Mouse (Mus musculus) heart, embryonic 15.5 days (tissue): ENCODE data around the gene Ino80e. TPM values are rescaled to one million over a fixed set of nuclear protein-coding genes. Genes with fewer than 3 reads are reported as not detected.
A peak's percentile ranks its signal among the peaks of the same experiment; 100 is the strongest.

Source experiments
- ATAC-seq: fragments of 200-750 bp; cut with Nextera tagmentation; replicated peaks from 2 replicates; pipeline ENCODE4 v1.8.0; 2017; ENCODE audit warnings: low read depth, moderate TSS enrichment; ENCODE audit not compliant: insufficient number of reproducible peaks, insufficient read depth, low FRiP score
- H3K27ac ChIP-seq: fragments of 300-500 bp; sonication (generic); 2 replicates; pipeline ENCODE4 v1.5.1; 2015; ENCODE audit warnings: mild to moderate bottlenecking, inconsistent platforms
- H3K27me3 ChIP-seq: fragments of 300-500 bp; sonication (generic); 2 replicates; pipeline ENCODE4 v1.6.1; 2015; ENCODE audit warnings: inconsistent platforms
- H3K36me3 ChIP-seq: fragments of 300-500 bp; sonication (generic); 2 replicates; pipeline ENCODE4 v1.6.1; 2015; ENCODE audit warnings: mild to moderate bottlenecking, inconsistent platforms
- H3K4me1 ChIP-seq: fragments of 300-500 bp; sonication (generic); replicated peaks from 2 replicates; pipeline ENCODE4 v1.6.1; 2015; ENCODE audit warnings: inconsistent platforms
- H3K4me2 ChIP-seq: fragments of 300-500 bp; sonication (generic); 2 replicates; pipeline ENCODE4 v1.6.1; 2015; ENCODE audit warnings: inconsistent platforms, mild to moderate bottlenecking, moderate library complexity
- H3K4me3 ChIP-seq: fragments of 300-500 bp; sonication (generic); 2 replicates; pipeline ENCODE4 v1.5.1; 2015; ENCODE audit warnings: mild to moderate bottlenecking, inconsistent platforms
- H3K9ac ChIP-seq: fragments of 300-500 bp; sonication (generic); 2 replicates; pipeline ENCODE4 v1.6.1; 2015; ENCODE audit warnings: mild to moderate bottlenecking, inconsistent platforms
- H3K9me3 ChIP-seq: fragments of 300-500 bp; sonication (generic); replicated peaks from 2 replicates; pipeline ENCODE4 v1.6.1; 2016; ENCODE audit warnings: inconsistent platforms
- WGBS: fragments of 180-500 bp; shearing (Covaris S2); methylation state at CpG from one replicate; pipeline ENCODE4 v1.1.7; 2015; ENCODE audit warnings: mixed read lengths; 5-methylcytosine and 5-hydroxymethylcytosine counted together
- polyA plus RNA-seq: library from polyadenylated mRNA; unstranded; fragments of >200 nt; fragmentation: Nextera tagmentation; extraction: Ambion mirVana; gene quantifications from 2 replicates; pipeline ENCODE4 v1.2.1, GENCODE M21; 2015

Ino80e gene
- polyA plus RNA-seq, 1 experiment from 2014 or later = 50.4 TPM

DNA sequence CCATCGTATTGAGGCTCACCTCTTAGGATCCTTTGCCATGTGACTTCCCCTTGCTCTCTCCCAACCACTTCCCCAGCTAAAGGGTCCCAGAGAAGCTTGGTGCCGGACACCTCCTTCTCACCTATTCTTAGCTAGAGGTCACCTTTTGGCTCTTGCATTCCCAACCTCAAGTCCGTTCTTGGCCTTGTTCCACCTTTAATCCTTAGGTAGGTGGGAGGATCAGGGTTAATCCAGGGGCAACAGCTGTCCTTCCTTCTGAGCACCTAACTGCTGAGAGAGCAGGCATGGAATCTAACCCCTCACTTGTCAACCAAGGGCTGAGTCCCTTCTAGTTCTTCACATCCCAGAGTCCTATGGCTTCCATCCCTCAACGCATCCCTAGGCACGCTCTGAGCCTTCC is 36.2 kb downstream of the Ino80e start:
- no peak for ATAC-seq
- no peak overlapping the region for H3K4me2 ChIP-seq
- peaks cover 10% of the 10 kb centered on the region for H3K4me1 ChIP-seq
- H3K4me3 ChIP-seq = no peak overlapping the region
- no peak overlapping the region for H3K9ac ChIP-seq
- no peaks in the 10 kb centered on the region for H3K36me3 ChIP-seq
- 52% methylated on average over 5 of the region's 5 CpGs for WGBS
- no peaks in the 10 kb centered on the region for H3K9me3 ChIP-seq
- peaks cover 59% of the 10 kb centered on the region for H3K27me3 ChIP-seq
- no peak overlapping the region for H3K27ac ChIP-seq

GRCm38 (mm10) chr7:126825403-126825802 is 36.8 kb downstream of the Ino80e start:
- Histone ChIP-seq H3K9me3 (no peaks in the 10 kb centered on the region), H3K9ac (no peak overlapping the region), H3K4me3 (no peak overlapping the region), H3K27me3 (peaks cover 54% of the 10 kb centered on the region), H3K4me1 (peaks cover 10% of the 10 kb centered on the region), H3K4me2 (no peak overlapping the region), H3K36me3 (no peaks in the 10 kb centered on the region), H3K27ac (no peak overlapping the region)
- WGBS = 22% methylated on average over 8 of the region's 8 CpGs
- ATAC-seq = no peak

- H3K4me1 ChIP-seq = peaks cover 10% of the 10 kb centered on the region
- no peak for ATAC-seq
These were observed 38.2 kb downstream of the Ino80e start for GRCm38 (mm10) chr7:126823940-126824339.

GRCm38 (mm10) chr7:126823202-126823711 is 38.9 kb downstream of the Ino80e start:
- H3K27me3 ChIP-seq = peaks cover 48% of the 10 kb centered on the region
- H3K36me3 ChIP-seq = no peaks in the 10 kb centered on the region
- peak overlapping the region; percentile 29 for H3K4me3 ChIP-seq
- ATAC-seq = 0 out of 2 replicates have a peak, but pooled peaks have one; percentile 19
- no peak overlapping the region for H3K9ac ChIP-seq
- peak overlapping the region; percentile 57 for H3K4me2 ChIP-seq
- H3K4me1 ChIP-seq = peaks cover 10% of the 10 kb centered on the region
- no peaks in the 10 kb centered on the region for H3K9me3 ChIP-seq
- H3K27ac ChIP-seq = no peak overlapping the region
- 0% methylated on average over 18 of the region's 19 CpGs for WGBS

More at GRCm38 (mm10) chr7:126823940-126824339, 38.2 kb downstream of the Ino80e start:
- Histone ChIP-seq H3K9ac (no peak overlapping the region), H3K27me3 (peaks cover 48% of the 10 kb centered on the region), H3K4me2 (no peak overlapping the region), H3K4me3 (no peak overlapping the region), H3K27ac (no peak overlapping the region), H3K9me3 (no peaks in the 10 kb centered on the region), H3K36me3 (no peaks in the 10 kb centered on the region)
- 13% methylated on average over 10 of the region's 10 CpGs for WGBS

- Histone ChIP-seq H3K4me3 (no peak overlapping the region), H3K27ac (no peak overlapping the region), H3K4me2 (peak overlapping the region; percentile 57), H3K9ac (no peak overlapping the region), H3K9me3 (no peaks in the 10 kb centered on the region), H3K27me3 (peaks cover 47% of the 10 kb centered on the region), H3K4me1 (peaks cover 10% of the 10 kb centered on the region), H3K36me3 (no peaks in the 10 kb centered on the region)
- ATAC-seq = no peak
- WGBS = 15% methylated on average over 9 of the region's 9 CpGs
These were observed 39.4 kb downstream of the Ino80e start for GRCm38 (mm10) chr7:126822741-126823140.

DNA sequence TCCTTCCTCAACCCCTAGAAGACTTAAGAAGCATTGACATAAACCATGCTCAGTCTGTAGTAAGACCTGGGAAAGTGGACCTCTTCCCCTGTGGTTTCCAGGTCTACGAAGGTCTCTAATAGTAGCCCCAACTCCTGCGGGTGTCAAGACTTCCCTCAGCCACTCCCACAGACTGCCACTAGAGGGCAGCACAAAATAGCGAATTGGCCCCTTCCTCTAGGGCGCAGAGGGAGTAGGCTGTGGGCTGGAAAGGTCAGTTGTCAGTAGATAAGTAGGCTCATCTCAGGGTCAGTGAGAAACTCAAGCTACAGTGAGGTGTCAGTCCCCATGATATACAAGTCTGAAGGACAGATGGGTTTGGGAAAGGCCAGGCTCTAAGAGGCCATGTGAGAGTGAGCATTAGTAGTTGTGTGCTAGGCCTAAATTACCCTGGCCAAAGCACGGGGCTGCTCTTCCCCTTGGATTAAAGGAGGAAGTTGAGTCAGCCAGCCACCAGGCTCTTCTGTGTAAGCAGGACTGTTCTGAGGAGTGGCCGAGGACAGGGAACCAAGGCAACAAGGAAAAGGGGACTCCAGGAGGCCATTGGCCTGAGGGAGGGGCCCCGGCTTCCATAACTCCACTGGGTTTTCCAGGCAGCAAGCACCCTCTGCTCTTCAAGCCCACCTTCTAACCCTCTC is 40.2 kb downstream of the Ino80e start:
- peaks cover 10% of the 10 kb centered on the region for H3K4me1 ChIP-seq
- H3K36me3 ChIP-seq = no peaks in the 10 kb centered on the region
- no peaks in the 10 kb centered on the region for H3K9me3 ChIP-seq
- H3K9ac ChIP-seq = no peak overlapping the region
- peaks cover 41% of the 10 kb centered on the region for H3K27me3 ChIP-seq
- no peak overlapping the region for H3K27ac ChIP-seq
- no peak overlapping the region for H3K4me3 ChIP-seq
- 0 out of 2 replicates have a peak, but pooled peaks have one; percentile 41 for ATAC-seq
- 22% methylated on average over 7 of the region's 7 CpGs for WGBS
- H3K4me2 ChIP-seq = no peak overlapping the region

DNA sequence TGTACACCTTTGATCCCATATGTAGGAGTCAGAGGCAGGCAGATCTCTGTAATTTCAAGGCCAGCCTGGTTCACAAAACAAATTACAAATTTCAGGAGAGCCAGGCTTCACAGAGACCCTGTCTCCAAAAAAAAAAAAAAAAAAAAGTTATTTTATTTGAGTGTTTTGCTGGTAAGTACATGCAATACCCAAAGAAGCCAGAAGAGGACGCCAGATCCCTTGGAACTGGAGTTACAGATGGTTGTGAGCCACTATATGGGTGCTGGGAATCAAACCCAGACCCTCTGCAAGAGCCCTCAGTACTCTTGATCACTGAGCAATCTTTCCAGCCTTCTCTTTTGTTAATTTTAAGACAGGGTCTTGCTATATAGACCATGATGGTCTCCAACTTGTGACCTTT is 43.4 kb downstream of the Ino80e start:
- H3K27ac ChIP-seq = no peak overlapping the region
- no peak for ATAC-seq
- peaks cover 15% of the 10 kb centered on the region for H3K27me3 ChIP-seq
- H3K4me2 ChIP-seq = no peak overlapping the region
- H3K4me1 ChIP-seq = peaks cover 10% of the 10 kb centered on the region
- H3K9me3 ChIP-seq = no peaks in the 10 kb centered on the region
- H3K4me3 ChIP-seq = no peak overlapping the region
- no peak overlapping the region for H3K9ac ChIP-seq
- no peaks in the 10 kb centered on the region for H3K36me3 ChIP-seq
- 30% methylated on average over 1 of the region's 1 CpGs for WGBS

GRCm38 (mm10) chr7:126817595-126817994 is 44.6 kb downstream of the Ino80e start:
- 74% methylated on average over 7 of the region's 7 CpGs for WGBS
- ATAC-seq = no peak

GRCm38 (mm10) chr7:126816494-126816893 is 45.7 kb downstream of the Ino80e start:
- no peak overlapping the region for H3K4me3 ChIP-seq
- no peak for ATAC-seq
- WGBS = 82% methylated on average over 8 of the region's 8 CpGs
- H3K27ac ChIP-seq = no peak overlapping the region
- H3K27me3 ChIP-seq = no peaks in the 10 kb centered on the region; the same call in 1 of the 2 replicates
- no peaks in the 10 kb centered on the region for H3K36me3 ChIP-seq
- no peaks in the 10 kb centered on the region for H3K9me3 ChIP-seq
- H3K4me2 ChIP-seq = no peak overlapping the region
- no peaks in the 10 kb centered on the region for H3K4me1 ChIP-seq
- H3K9ac ChIP-seq = no peak overlapping the region

More at GRCm38 (mm10) chr7:126817595-126817994, 44.6 kb downstream of the Ino80e start:
- no peak overlapping the region for H3K27ac ChIP-seq
- no peak overlapping the region for H3K9ac ChIP-seq
- no peak overlapping the region for H3K4me3 ChIP-seq
- no peaks in the 10 kb centered on the region for H3K9me3 ChIP-seq
- peaks cover 5% of the 10 kb centered on the region for H3K27me3 ChIP-seq
- no peak overlapping the region for H3K4me2 ChIP-seq
- 0 out of 2 replicates have a peak, but pooled peaks cover 6% of the 10 kb centered on the region for H3K4me1 ChIP-seq
- H3K36me3 ChIP-seq = no peaks in the 10 kb centered on the region

GRCm38 (mm10) chr7:126815726-126816222 is 46.4 kb downstream of the Ino80e start:
- H3K27ac ChIP-seq = no peak overlapping the region
- ATAC-seq = no peak

DNA sequence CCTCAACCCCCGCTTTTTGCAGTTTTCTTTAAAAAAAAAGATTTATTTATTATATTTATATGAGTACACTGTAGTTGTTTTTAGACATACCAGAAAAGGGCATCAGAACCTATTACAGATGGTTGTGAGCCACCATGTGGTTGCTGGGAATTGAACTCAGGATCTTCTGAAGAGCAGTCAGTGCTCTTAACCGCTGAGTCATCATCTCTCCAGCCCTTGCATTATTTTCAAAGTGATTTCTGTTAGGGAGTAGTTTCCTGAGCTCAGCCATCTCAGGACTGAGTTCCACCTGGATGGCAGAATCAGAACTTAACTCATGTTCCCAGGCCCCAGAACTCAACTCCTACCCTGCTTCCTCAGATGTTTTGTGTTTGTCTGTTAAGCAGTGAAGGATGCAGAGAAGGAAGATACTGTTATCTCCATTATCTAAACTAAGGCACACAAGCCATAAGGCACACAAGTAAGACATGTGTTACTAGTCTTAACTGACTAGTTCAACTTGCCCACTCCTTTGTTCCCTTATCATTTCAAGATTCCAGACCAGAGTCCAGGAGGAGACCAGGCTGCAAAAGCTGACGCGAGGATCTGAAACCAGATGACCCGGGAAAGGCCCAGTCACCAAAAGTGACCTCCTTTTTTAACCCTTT is 52.3 kb downstream of the Ino80e start:
- Histone ChIP-seq H3K9me3 (no peaks in the 10 kb centered on the region), H3K9ac (no peak overlapping the region), H3K36me3 (0 out of 2 replicates have a peak, but pooled peaks cover 4% of the 10 kb centered on the region), H3K4me2 (peak overlapping the region; percentile 87), H3K4me1 (peaks cover 26% of the 10 kb centered on the region), H3K27ac (peak overlapping the region; percentile 87), H3K27me3 (no peaks in the 10 kb centered on the region), H3K4me3 (no peak overlapping the region)
- no peak for ATAC-seq
- WGBS = 55% methylated on average over 5 of the region's 5 CpGs

More at GRCm38 (mm10) chr7:126815726-126816222, 46.4 kb downstream of the Ino80e start:
- no peaks in the 10 kb centered on the region for H3K36me3 ChIP-seq
- H3K4me3 ChIP-seq = no peak overlapping the region
- H3K4me2 ChIP-seq = no peak overlapping the region
- H3K9ac ChIP-seq = no peak overlapping the region
- 59% methylated on average over 8 of the region's 8 CpGs for WGBS
- no peaks in the 10 kb centered on the region; the same call in 1 of the 2 replicates for H3K27me3 ChIP-seq
- H3K4me1 ChIP-seq = no peaks in the 10 kb centered on the region
- no peaks in the 10 kb centered on the region for H3K9me3 ChIP-seq
